Mouse (Mus musculus) limb, embryonic 12.5 days (tissue): ENCODE data around the gene Slc26a10. TPM values are rescaled to one million over a fixed set of nuclear protein-coding genes. Genes with fewer than 3 reads are reported as not detected.

Experiments used
- ATAC-seq: fragments of 200-750 bp; cut with Nextera tagmentation; 2 replicates; pipeline ENCODE4 v1.8.0; 2017; ENCODE audit warnings: low read depth, moderate TSS enrichment; ENCODE audit not compliant: insufficient number of reproducible peaks, insufficient read depth, low FRiP score, low TSS enrichment
- H3K27ac ChIP-seq: fragments of 300-500 bp; sonication (generic); 2 replicates; pipeline ENCODE4 v1.5.1; 2016; ENCODE audit warnings: mild to moderate bottlenecking, moderate library complexity
- H3K27me3 ChIP-seq: fragments of 300-500 bp; sonication (generic); 2 replicates; pipeline ENCODE4 v1.6.1; 2016; ENCODE audit warnings: mild to moderate bottlenecking, moderate library complexity
- H3K36me3 ChIP-seq: fragments of 300-500 bp; sonication (generic); 2 replicates; pipeline ENCODE4 v1.6.1; 2016; ENCODE audit warnings: mild to moderate bottlenecking, moderate library complexity
- H3K4me1 ChIP-seq: fragments of 300-500 bp; sonication (generic); replicated peaks from 2 replicates; pipeline ENCODE4 v1.6.1; 2016
- H3K4me2 ChIP-seq: fragments of 300-500 bp; sonication (generic); 2 replicates; pipeline ENCODE4 v1.6.1; 2016; ENCODE audit warnings: mild to moderate bottlenecking, moderate library complexity
- H3K4me3 ChIP-seq: fragments of 300-500 bp; sonication (generic); replicated peaks from 2 replicates; pipeline ENCODE4 v1.5.1; 2016; ENCODE audit warnings: mild to moderate bottlenecking
- H3K9ac ChIP-seq: fragments of 300-500 bp; sonication (generic); replicated peaks from 2 replicates; pipeline ENCODE4 v1.6.1; 2016; ENCODE audit warnings: mild to moderate bottlenecking, moderate library complexity
- H3K9me3 ChIP-seq: fragments of 300-500 bp; sonication (generic); 2 replicates; pipeline ENCODE4 v1.6.1; 2016; ENCODE audit warnings: mild to moderate bottlenecking, moderate library complexity
- WGBS: fragments of 180-500 bp; shearing (Covaris S2); methylation state at CpG from one replicate; pipeline ENCODE4 v1.1.7; 2016; 5-methylcytosine and 5-hydroxymethylcytosine counted together
- polyA plus RNA-seq: library from polyadenylated mRNA; unstranded; fragments of >200 nt; fragmentation: Nextera tagmentation; extraction: Ambion mirVana; gene quantifications from 2 replicates; pipeline ENCODE4 v1.2.1, GENCODE M21; 2016

The Slc26a10 gene
- polyA plus RNA-seq, 1 experiment from 2014 or later: 3.4 TPM

DNA sequence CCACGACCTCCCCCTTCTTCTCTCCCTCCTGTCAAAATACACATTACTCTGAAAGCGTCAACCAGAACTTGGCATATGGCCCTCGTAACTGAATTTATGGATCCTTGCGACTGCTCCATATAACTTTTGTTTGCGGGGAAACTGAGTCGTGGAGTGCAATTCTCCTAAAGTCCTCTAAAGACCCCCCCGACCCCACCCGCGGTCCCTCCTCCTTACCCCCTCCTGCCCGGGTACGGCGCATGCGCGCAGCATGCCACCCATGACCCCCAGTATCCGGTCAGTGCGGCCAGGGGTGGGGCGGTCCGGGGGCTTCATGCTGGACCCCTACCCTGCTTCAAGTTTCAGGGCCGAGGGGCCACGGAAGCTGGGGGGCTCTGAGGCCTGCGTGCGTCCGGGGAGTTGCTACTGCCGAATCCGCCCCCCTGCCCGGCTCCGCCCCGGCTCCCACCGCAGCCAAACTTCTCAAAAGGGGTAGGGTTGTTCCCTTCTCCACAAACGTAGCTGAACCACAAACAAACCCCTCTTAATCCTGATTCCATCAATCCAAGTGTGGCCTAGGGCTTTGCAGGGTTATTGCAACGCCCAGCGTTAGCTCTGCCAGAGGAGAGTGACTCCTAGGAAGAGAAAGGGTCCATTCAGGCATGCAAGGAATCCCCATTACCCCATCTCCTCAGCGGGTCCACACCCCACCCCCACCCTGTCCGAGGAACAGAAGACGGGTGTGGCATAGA is 9.4 kb upstream of the Slc26a10 start, which contains the start of gene Arhgef25:
Arhgef25 (minus strand) TSS at position 433 of the 731 bp plus-strand sequence.
- peaks cover 53% of the 10 kb centered on the region for H3K4me1 ChIP-seq
- H3K4me2 ChIP-seq: peak within 1 kb of the TSS; percentile 98
- H3K4me3 ChIP-seq: peak within 1 kb of the TSS; percentile 76
- H3K36me3 ChIP-seq: peaks cover 55% of the 10 kb centered on the region
- peak within 1 kb of the TSS; percentile 96 for H3K27ac ChIP-seq
- under 1% methylated on average over 31 of the region's 35 CpGs for WGBS
- peaks cover 4% of the 10 kb centered on the region; the same call in 1 of the 2 replicates for H3K27me3 ChIP-seq
- no peak; the same call in 1 of the 2 replicates for ATAC-seq
- peak within 1 kb of the TSS; percentile 93 for H3K9ac ChIP-seq
- H3K9me3 ChIP-seq: peaks cover 5% of the 10 kb centered on the region; the same call in 1 of the 2 replicates

DNA sequence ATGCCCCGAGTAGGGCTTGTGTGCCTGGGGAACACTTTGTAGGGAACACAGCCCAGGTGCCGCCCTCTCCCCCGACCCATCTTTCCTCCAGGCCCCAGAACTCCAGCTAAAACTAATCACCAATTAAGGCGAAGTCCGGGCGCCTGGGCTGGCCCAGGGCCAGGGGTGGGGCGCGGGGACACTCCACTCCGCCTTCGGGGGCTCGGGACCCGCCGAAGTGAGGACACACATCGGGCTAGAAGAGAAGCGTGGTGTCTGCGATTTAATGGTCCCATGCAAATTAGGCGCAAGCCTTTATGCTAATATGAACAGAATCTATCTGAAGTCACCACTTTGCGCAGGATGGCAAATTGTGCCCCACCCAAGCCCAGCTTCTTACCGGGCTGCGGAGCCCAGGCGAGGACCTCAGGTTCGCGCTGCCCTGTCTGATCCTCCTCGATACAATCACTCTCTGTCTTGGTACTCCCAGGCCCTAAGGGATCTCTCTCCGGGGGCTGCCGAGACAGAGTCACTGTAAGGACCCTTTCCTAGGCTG is 8.7 kb upstream of the Slc26a10 start:
- H3K27ac ChIP-seq: peak overlapping the region; percentile 96
- peak overlapping the region; percentile 98 for H3K4me2 ChIP-seq
- H3K4me3 ChIP-seq: peak overlapping the region; percentile 76
- no peak; the same call in 1 of the 2 replicates for ATAC-seq
- H3K4me1 ChIP-seq: peaks cover 53% of the 10 kb centered on the region
- 1% methylated on average over 26 of the region's 26 CpGs for WGBS
- peaks cover 60% of the 10 kb centered on the region for H3K36me3 ChIP-seq
- H3K9me3 ChIP-seq: peaks cover 5% of the 10 kb centered on the region; the same call in 1 of the 2 replicates
- peaks cover 7% of the 10 kb centered on the region; the same call in 1 of the 2 replicates for H3K27me3 ChIP-seq
- H3K9ac ChIP-seq: peak overlapping the region; percentile 93

DNA sequence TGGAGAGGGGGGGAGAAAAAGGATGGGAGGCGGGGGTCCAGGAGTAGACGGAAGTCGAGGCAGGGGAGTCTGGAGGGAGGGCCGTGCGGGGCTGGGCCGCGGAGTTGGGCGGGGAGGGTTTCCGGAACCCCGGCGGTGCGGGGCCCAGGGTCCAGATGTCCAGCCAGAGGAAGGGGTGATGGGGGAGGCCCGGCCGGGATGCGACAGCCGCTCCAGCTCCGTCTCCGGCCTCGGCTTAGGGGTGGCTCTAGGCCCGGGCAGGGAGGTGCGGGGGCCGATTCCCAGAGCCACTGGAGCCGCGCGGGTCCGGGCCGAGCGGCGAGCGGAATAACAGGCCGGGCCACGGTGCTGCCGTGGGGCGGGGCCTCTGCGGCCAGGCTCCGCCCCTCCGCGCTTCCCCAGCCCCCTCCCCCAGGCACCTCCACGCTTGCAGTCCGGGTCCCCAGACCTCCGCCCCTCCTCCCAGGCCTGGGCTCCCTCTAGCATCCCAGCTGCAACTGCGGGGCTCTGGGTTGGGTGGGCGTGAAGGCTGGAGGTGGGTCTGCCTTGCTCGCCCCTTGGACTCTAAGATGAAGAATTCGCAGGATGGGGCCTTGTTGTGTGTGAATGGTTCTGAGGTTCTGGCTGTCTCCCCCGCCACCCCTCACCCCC is 8.1 kb upstream of the Slc26a10 start:
- peak; percentile 85 for ATAC-seq
- Histone ChIP-seq H3K4me2 (peak overlapping the region; percentile 98), H3K27me3 (peaks cover 7% of the 10 kb centered on the region; the same call in 1 of the 2 replicates), H3K9me3 (peaks cover 5% of the 10 kb centered on the region; the same call in 1 of the 2 replicates), H3K4me3 (peak overlapping the region; percentile 76), H3K9ac (peak overlapping the region; percentile 93), H3K27ac (peak overlapping the region; percentile 96), H3K36me3 (peaks cover 62% of the 10 kb centered on the region), H3K4me1 (peaks cover 57% of the 10 kb centered on the region)
- under 1% methylated on average over 42 of the region's 46 CpGs for WGBS

DNA sequence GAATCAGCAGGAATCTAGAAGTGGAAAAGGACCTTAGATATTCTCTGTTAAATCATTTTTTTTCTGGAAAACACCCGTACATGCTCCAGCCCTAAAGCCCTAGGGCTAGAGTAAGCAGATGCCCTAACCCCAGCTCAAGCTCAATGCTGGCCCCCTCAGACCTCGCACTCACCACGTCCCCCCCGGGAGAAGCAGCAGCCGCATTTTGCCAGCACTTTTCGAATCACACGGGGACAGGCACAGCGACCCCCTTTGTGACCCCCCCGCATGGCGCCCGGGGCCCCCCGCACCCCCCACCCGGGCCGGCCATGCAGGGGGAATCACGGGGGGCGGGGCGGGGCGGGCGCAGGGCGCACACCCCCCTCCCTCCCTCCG is 7.6 kb upstream of the Slc26a10 start:
- H3K27me3 ChIP-seq: peaks cover 11% of the 10 kb centered on the region; the same call in 1 of the 2 replicates
- peaks cover 5% of the 10 kb centered on the region; the same call in 1 of the 2 replicates for H3K9me3 ChIP-seq
- peak; percentile 16; the same call in 1 of the 2 replicates for ATAC-seq
- H3K9ac ChIP-seq: peak overlapping the region; percentile 93
- peak overlapping the region; percentile 98 for H3K4me2 ChIP-seq
- peak overlapping the region; percentile 96 for H3K27ac ChIP-seq
- peaks cover 57% of the 10 kb centered on the region for H3K4me1 ChIP-seq
- H3K36me3 ChIP-seq: peaks cover 63% of the 10 kb centered on the region
- 1% methylated on average over 20 of the region's 21 CpGs for WGBS
- peak overlapping the region; percentile 76 for H3K4me3 ChIP-seq

DNA sequence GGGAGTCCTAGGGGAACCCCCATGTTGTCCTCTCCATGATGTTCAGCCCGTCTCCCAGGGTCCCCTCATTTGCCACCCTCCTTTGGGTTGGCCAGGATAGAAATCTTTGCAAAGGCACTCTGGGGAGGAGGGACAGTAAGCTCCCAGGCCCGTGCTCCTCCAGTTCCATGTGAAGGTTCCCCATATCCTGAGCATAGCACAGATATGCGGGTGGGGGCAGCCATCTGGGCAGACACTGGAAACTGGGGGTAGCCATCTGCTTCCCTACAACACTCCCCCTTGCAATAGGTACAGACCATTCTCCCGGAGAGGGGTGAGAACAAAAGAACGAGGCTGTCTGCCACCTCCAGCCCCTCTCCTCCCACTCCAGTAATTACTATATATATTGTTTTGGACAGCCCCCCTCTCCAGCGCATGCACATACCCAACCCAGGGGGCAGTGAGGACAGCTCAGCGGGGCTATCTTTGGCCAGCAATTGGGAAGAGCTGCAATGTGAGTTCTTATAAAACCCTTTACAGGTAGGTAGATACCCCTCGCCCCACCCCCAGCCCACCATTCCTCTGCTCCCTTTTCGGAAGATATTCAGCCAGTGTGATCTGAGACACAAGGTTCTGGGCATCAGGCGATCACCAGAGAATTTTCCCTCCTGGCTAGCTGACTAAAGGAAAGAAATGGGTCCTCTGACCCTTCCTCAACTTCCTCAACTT is 7.1 kb upstream of the Slc26a10 start:
- Histone ChIP-seq H3K36me3 (peaks cover 63% of the 10 kb centered on the region), H3K27me3 (peaks cover 12% of the 10 kb centered on the region; the same call in 1 of the 2 replicates), H3K4me1 (peaks cover 51% of the 10 kb centered on the region), H3K9me3 (peaks cover 5% of the 10 kb centered on the region; the same call in 1 of the 2 replicates), H3K4me2 (peak overlapping the region; percentile 98), H3K27ac (peak overlapping the region; percentile 96), H3K9ac (peak overlapping the region; percentile 93), H3K4me3 (peak overlapping the region; percentile 76)
- WGBS: 42% methylated on average over 10 of the region's 10 CpGs
- ATAC-seq: no peak

DNA sequence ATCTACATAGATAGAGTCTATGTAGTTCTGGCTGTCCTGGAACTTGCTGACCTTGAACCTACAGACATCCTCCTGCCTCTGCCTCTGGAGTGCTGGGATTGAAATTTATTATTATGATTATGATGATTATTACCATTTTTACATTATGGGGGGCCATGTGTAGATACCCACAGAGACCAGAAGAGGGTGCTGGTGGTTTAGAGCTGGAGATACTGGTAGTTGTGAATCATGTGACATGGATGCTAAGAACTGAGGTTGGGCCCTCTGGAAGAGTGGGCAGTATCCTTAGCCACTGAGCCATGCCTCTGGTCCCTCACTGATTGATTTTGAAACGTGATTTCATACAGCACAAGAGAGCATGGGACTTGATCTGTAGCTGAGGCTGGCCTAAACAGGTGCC is 6.0 kb upstream of the Slc26a10 start:
- peaks cover 5% of the 10 kb centered on the region; the same call in 1 of the 2 replicates for H3K9me3 ChIP-seq
- no peak overlapping the region for H3K27ac ChIP-seq
- WGBS: 91% methylated on average over 1 of the region's 1 CpGs
- no peak for ATAC-seq
- H3K36me3 ChIP-seq: peaks cover 56% of the 10 kb centered on the region
- H3K4me1 ChIP-seq: peaks cover 49% of the 10 kb centered on the region
- peaks cover 20% of the 10 kb centered on the region for H3K27me3 ChIP-seq
- H3K4me3 ChIP-seq: no peak overlapping the region
- no peak overlapping the region for H3K4me2 ChIP-seq
- H3K9ac ChIP-seq: no peak overlapping the region

DNA sequence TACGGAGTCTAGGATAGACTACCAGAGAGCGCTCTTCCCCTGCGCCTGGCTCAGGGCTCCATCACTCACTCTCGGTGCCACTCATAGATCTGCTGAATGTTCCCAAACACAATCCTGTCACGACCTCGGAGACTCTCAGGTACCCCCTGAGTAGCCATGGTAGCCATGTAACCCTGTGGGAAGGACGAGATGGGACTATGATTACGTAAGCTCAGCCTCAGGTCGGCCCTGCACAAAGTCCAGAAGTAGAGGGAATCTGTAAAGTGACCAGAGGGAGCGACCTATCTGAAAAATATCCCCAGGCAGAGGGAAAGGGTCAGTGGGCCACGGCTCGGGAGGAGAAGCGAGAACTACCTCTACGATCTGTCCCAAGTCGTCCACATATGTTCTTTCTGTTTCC is 5.1 kb upstream of the Slc26a10 start:
- Histone ChIP-seq H3K27me3 (peaks cover 29% of the 10 kb centered on the region), H3K4me3 (no peak overlapping the region), H3K27ac (no peak overlapping the region), H3K36me3 (peaks cover 47% of the 10 kb centered on the region), H3K4me2 (no peak overlapping the region), H3K9ac (no peak overlapping the region), H3K4me1 (peaks cover 46% of the 10 kb centered on the region), H3K9me3 (peaks cover 5% of the 10 kb centered on the region; the same call in 1 of the 2 replicates)
- no peak for ATAC-seq
- 83% methylated on average over 15 of the region's 15 CpGs for WGBS

DNA sequence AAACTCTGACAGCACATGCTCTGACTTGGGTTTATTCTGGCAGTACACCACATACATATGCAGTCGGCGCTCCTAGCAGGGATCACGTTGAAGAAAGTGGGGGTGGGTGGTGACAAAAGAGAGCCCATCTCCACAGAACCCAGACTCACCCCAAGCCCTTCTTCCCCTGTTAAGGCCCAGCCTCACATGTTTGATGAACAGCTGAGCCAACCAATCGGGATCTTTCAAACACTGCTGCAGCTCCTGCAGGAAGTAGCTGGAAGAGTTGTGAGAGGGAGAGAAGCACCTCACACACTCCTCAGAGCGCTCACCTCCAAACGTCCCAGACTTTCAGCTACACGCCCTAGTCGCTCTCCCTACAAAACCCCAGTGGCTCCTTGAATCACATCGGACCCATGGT is 4.7 kb upstream of the Slc26a10 start:
- ATAC-seq: no peak
- Histone ChIP-seq H3K27me3 (peaks cover 33% of the 10 kb centered on the region), H3K4me3 (no peak overlapping the region), H3K9ac (no peak overlapping the region), H3K4me1 (peaks cover 46% of the 10 kb centered on the region), H3K9me3 (peaks cover 5% of the 10 kb centered on the region; the same call in 1 of the 2 replicates), H3K36me3 (peaks cover 45% of the 10 kb centered on the region), H3K4me2 (no peak overlapping the region), H3K27ac (no peak overlapping the region)
- WGBS: 72% methylated on average over 9 of the region's 9 CpGs

DNA sequence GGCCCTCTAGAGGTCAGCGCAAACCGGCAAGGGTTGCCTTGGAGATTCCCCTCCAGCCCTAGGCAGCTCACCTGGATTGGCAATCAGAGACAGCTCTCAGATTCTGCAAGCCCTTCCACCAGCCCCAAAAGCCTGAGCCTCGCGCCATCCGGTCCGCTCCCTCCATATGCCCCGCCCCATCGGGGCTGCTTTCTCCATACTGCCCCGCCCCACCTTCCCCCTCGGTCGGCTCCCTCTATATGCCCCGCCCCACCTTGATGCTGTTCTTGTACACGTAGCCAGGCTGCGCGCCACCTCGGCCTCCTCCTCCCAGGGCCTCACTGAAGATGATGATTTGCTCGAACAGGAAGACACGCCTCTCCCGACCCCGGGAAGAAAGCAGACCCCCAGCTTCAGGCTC is 3.3 kb upstream of the Slc26a10 start:
- peaks cover 40% of the 10 kb centered on the region for H3K4me1 ChIP-seq
- peaks cover 45% of the 10 kb centered on the region for H3K36me3 ChIP-seq

DNA sequence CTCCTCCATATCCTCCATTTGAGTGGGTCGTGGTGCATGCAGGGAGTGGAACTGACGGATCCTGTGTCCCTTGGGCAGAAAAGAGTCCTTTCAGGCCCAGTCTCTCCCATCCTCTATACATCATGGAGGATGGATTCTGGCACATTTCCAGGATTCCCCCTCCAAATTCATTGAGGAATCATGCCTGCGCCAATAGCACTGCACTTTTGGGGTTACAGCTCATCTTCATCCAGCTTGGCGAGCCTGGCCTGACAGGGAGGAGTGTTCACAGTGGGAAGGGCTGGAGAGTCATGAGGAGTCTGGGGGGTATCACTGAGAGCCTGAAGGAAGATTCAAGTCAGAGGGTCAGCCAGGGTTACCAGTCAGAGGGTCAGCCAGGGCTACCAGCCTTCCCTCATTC is 2.2 kb upstream of the Slc26a10 start:
- peaks cover 44% of the 10 kb centered on the region for H3K4me1 ChIP-seq
- no peak overlapping the region for H3K9ac ChIP-seq
- WGBS: 93% methylated on average over 4 of the region's 4 CpGs
- no peak overlapping the region for H3K4me2 ChIP-seq
- H3K4me3 ChIP-seq: no peak overlapping the region
- H3K27ac ChIP-seq: no peak overlapping the region
- H3K27me3 ChIP-seq: peaks cover 58% of the 10 kb centered on the region
- no peak for ATAC-seq
- H3K9me3 ChIP-seq: peaks cover 5% of the 10 kb centered on the region; the same call in 1 of the 2 replicates
- H3K36me3 ChIP-seq: peaks cover 45% of the 10 kb centered on the region

More for the DNA sequence above, 3.3 kb upstream of the Slc26a10 start:
- peaks cover 47% of the 10 kb centered on the region for H3K27me3 ChIP-seq
- H3K4me3 ChIP-seq: 0 out of 2 replicates have a peak overlapping the region, but pooled peaks have one; percentile 7
- H3K27ac ChIP-seq: no peak overlapping the region
- no peak for ATAC-seq
- H3K9me3 ChIP-seq: peaks cover 5% of the 10 kb centered on the region; the same call in 1 of the 2 replicates
- H3K9ac ChIP-seq: 0 out of 2 replicates have a peak overlapping the region, but pooled peaks have one; percentile 18
- 13% methylated on average over 20 of the region's 20 CpGs for WGBS
- peak overlapping the region; percentile 34 for H3K4me2 ChIP-seq
